Mouse (Mus musculus) G1E (cell line): ENCODE data around the gene Ccdc194. TPM values are rescaled to one million over a fixed set of nuclear protein-coding genes. Genes with fewer than 3 reads are reported as not detected.

Experiments
- ATAC-seq: 2 replicates; pipeline ENCODE4 v1.8.0; 2016; ENCODE audit warnings: mild to moderate bottlenecking; ENCODE audit not compliant: insufficient number of reproducible peaks, poor library complexity, low FRiP score, severe bottlenecking; ENCODE audit errors: extremely low read depth
- DNase-seq: peaks from one replicate; pipeline ENCODE4 v3.0.0; 2012; ENCODE audit warnings: low spot score
- H3K27me3 ChIP-seq: 2 replicates; pipeline ENCODE4 v1.6.1; 2012; ENCODE audit warnings: mild to moderate bottlenecking, low read length, inconsistent platforms; ENCODE audit not compliant: insufficient read depth
- H3K36me3 ChIP-seq: replicated peaks from 2 replicates; pipeline ENCODE3; 2012; ENCODE audit warnings: mild to moderate bottlenecking, inconsistent platforms
- H3K4me1 ChIP-seq: 2 replicates; pipeline ENCODE4 v1.6.1; 2012; ENCODE audit warnings: low read depth, low read length, inconsistent platforms, mixed read lengths; ENCODE audit not compliant: insufficient read depth
- H3K4me3 ChIP-seq: 2 replicates; pipeline ENCODE4 v1.5.1; 2012; ENCODE audit warnings: low read depth, mild to moderate bottlenecking, inconsistent platforms, low read length, moderate library complexity, mixed read lengths
- H3K9me3 ChIP-seq: replicated peaks from 2 replicates; pipeline ENCODE4 v1.6.1; 2012; ENCODE audit warnings: inconsistent platforms
- CTCF ChIP-seq: IDR thresholded peaks from 2 replicates; pipeline ENCODE4 v1.5.1; 2012; ENCODE audit warnings: low read depth, low read length, inconsistent platforms, mixed read lengths
- GATA1 ChIP-seq: IDR thresholded peaks from 2 replicates; pipeline ENCODE4 v1.6.1; 2012; ENCODE audit warnings: borderline replicate concordance, low read length, inconsistent platforms, mixed read lengths
- GATA2 ChIP-seq: IDR thresholded peaks from 2 replicates; pipeline ENCODE4 v1.6.1; 2012; ENCODE audit warnings: low read depth, low read length, inconsistent platforms, borderline replicate concordance
- POLR2AphosphoS5 ChIP-seq: IDR thresholded peaks from 2 replicates; pipeline ENCODE4 v1.6.1; 2012; ENCODE audit warnings: low read depth, low read length, inconsistent platforms; ENCODE audit not compliant: insufficient replicate concordance
- TAL1 ChIP-seq: conservative IDR thresholded peaks from 2 replicates; pipeline ENCODE4 v1.6.1; 2012; ENCODE audit warnings: low read depth, low read length, inconsistent platforms, mixed read lengths
- polyA plus RNA-seq: library from polyadenylated mRNA; stranded (reverse); fragments of >175 nt; gene quantifications from 2 replicates; pipeline ENCODE4 v1.2.3, GENCODE M21; 2012
- total RNA-seq, 2 experiments: library from RNA; stranded (forward) in 1 of 2; stranded (reverse) in 1 of 2; fragments of 200-1000 nt in 1 of 2; fragments of >200 nt in 1 of 2; fragmentation: Nextera tagmentation in 1 of 2; gene quantifications; 2 replicates each; pipeline ENCODE4 v1.2.3; 2014 to 2017

Ccdc194 gene
- total and polyA plus RNA-seq, 3 experiments = 0.22 TPM; not detected in 2

- ATAC-seq (no peak), DNase-seq (peak; percentile 35)
- H3K4me3 ChIP-seq = no peak overlapping the region
- H3K27me3 ChIP-seq = peaks cover 52% of the 10 kb centered on the region
- H3K36me3 ChIP-seq = no peaks in the 10 kb centered on the region
- peaks cover 4% of the 10 kb centered on the region for H3K9me3 ChIP-seq
- H3K4me1 ChIP-seq = peaks cover 17% of the 10 kb centered on the region
- TF ChIP-seq GATA1 = no peak
- peak; percentile 57; the same call in 1 of the 2 replicates for TF ChIP-seq CTCF
Observed at GRCm38 (mm10) chr8:71562751-71563150, 37.2 kb upstream of the Ccdc194 start.

- Histone ChIP-seq H3K4me3 (no peak overlapping the region), H3K27me3 (peaks cover 52% of the 10 kb centered on the region), H3K4me1 (peaks cover 17% of the 10 kb centered on the region), H3K9me3 (peaks cover 4% of the 10 kb centered on the region), H3K36me3 (no peaks in the 10 kb centered on the region)
- DNase-seq = peak; percentile 43
- TF ChIP-seq POLR2AphosphoS5 = no peak
- TF ChIP-seq CTCF = peak; percentile 68
- ATAC-seq = no peak
Observed at GRCm38 (mm10) chr8:71561401-71561800, 35.9 kb upstream of the Ccdc194 start.

GRCm38 (mm10) chr8:71560765-71561164 is 35.3 kb upstream of the Ccdc194 start:
- DNase-seq = no peak
- Histone ChIP-seq H3K36me3 (no peaks in the 10 kb centered on the region), H3K4me1 (peaks cover 17% of the 10 kb centered on the region), H3K9me3 (peaks cover 4% of the 10 kb centered on the region), H3K27me3 (peaks cover 50% of the 10 kb centered on the region), H3K4me3 (no peak overlapping the region)
- TF ChIP-seq CTCF = no peak
- TF ChIP-seq TAL1 = no peak
- no peak for TF ChIP-seq GATA2
- no peak for TF ChIP-seq GATA1
- no peak for TF ChIP-seq POLR2AphosphoS5
- no peak for ATAC-seq

GRCm38 (mm10) chr8:71560071-71560470 is 34.6 kb upstream of the Ccdc194 start:
- Histone ChIP-seq H3K36me3 (no peaks in the 10 kb centered on the region), H3K4me1 (peaks cover 17% of the 10 kb centered on the region), H3K4me3 (no peak overlapping the region), H3K9me3 (peaks cover 4% of the 10 kb centered on the region), H3K27me3 (peaks cover 54% of the 10 kb centered on the region)
- no peak for ATAC-seq
- DNase-seq = no peak
- TF ChIP-seq CTCF (no peak), POLR2AphosphoS5 (no peak), GATA2 (no peak), TAL1 (no peak), GATA1 (no peak)

DNA sequence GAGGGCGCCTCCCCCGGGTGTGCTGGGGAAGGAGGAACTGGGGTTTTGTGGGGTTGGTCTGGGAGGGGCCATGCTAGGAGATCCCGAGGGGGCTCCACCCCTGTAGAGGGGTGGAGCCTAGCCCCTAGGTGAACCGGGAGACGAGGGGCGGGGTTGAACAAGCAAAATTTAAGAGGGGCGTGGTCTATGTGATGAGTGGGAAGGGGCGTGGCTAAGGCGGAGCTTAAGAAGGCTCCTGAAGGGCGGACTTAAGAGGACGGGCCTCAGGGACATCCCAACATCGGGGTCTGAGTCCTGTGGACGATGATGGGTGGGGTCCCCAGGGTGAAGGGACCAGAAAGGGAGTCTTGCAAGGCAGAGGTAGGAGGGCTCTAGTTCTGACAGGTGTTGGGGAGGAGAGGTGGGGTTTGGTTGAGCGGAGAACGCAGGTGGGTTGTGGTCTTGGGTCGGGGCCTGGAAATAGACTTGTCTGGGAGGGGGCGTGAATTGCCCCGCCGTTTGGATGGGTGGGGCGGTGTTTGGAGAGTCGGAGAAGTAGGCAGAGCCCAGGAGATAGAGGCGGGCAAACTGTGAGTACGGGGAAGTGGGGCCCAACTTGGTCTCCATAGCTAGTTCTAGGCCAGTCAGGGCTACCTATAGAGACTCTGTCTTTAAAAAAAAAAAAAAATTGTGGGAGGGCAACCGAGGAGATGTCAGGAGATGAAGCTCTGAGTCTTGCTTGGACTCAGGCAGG is 33.6 kb upstream of the Ccdc194 start:
- Histone ChIP-seq H3K27me3 (peaks cover 53% of the 10 kb centered on the region), H3K9me3 (peaks cover 4% of the 10 kb centered on the region), H3K36me3 (no peaks in the 10 kb centered on the region), H3K4me1 (peaks cover 25% of the 10 kb centered on the region), H3K4me3 (peak overlapping the region; percentile 38; the same call in 1 of the 2 replicates)
- TF ChIP-seq CTCF (no peak), GATA1 (no peak), TAL1 (no peak), POLR2AphosphoS5 (no peak), GATA2 (no peak)
- ATAC-seq = no peak
- DNase-seq = no peak

- H3K4me1 ChIP-seq = peaks cover 31% of the 10 kb centered on the region
- TF ChIP-seq GATA1 (no peak), TAL1 (no peak), GATA2 (no peak), CTCF (no peak), POLR2AphosphoS5 (no peak)
- H3K36me3 ChIP-seq = no peaks in the 10 kb centered on the region
- peak within 1 kb of the TSS; percentile 38; the same call in 1 of the 2 replicates for H3K4me3 ChIP-seq
- ATAC-seq = no peak
- peaks cover 55% of the 10 kb centered on the region for H3K27me3 ChIP-seq
- DNase-seq = no peak
- no peaks in the 10 kb centered on the region for H3K9me3 ChIP-seq
Observed at GRCm38 (mm10) chr8:71558071-71558957, 32.8 kb upstream of the Ccdc194 start, which contains the start of gene Tmem221. TSS of gene Tmem221 (minus strand) at chr8:71558871.
